Mouse (Mus musculus) erythroblast, embryonic 14.5 days (primary cell): ENCODE data around the gene Add2.

Source experiments
- GATA1 ChIP-seq: IDR thresholded peaks from 2 replicates; pipeline ENCODE4 v1.6.1; 2012; ENCODE audit warnings: low read length, inconsistent platforms, mixed read lengths
- TAL1 ChIP-seq: IDR thresholded peaks from 3 replicates; pipeline ENCODE4 v1.6.1; 2012; ENCODE audit warnings: low read length, inconsistent platforms, mixed read lengths

- TF ChIP-seq TAL1 = no peak
- no peak for TF ChIP-seq GATA1
Measured at GRCm38 (mm10) chr6:86086851-86087571, 58.5 kb downstream of the Add2 start.
